Mouse (Mus musculus) neural tube, embryonic 14.5 days (tissue): ENCODE data around the gene Gm2174. TPM values are rescaled to one million over a fixed set of nuclear protein-coding genes. Genes with fewer than 3 reads are reported as not detected.

Source experiments
- ATAC-seq: fragments of 200-750 bp; cut with Nextera tagmentation; 2 replicates; pipeline ENCODE4 v1.8.0; 2017; ENCODE audit warnings: low read depth, mild to moderate bottlenecking, moderate TSS enrichment, moderate library complexity
- H3K27ac ChIP-seq: fragments of 300-500 bp; sonication (generic); 2 replicates; pipeline ENCODE4 v1.5.1; 2014; ENCODE audit warnings: low read depth, mild to moderate bottlenecking, control low read depth, low read length, moderate library complexity, mixed read lengths
- H3K27me3 ChIP-seq: fragments of 300-500 bp; sonication (generic); 2 replicates; pipeline ENCODE4 v1.6.1; 2014; ENCODE audit warnings: low read length; ENCODE audit not compliant: control insufficient read depth, insufficient read depth
- H3K36me3 ChIP-seq: fragments of 300-500 bp; sonication (generic); 2 replicates; pipeline ENCODE4 v1.6.1; 2014; ENCODE audit warnings: low read length, mixed read lengths; ENCODE audit not compliant: control insufficient read depth, insufficient read depth
- H3K4me1 ChIP-seq: fragments of 300-500 bp; sonication (generic); 2 replicates; pipeline ENCODE4 v1.6.1; 2014; ENCODE audit warnings: low read length; ENCODE audit not compliant: control insufficient read depth, insufficient read depth
- H3K4me2 ChIP-seq: fragments of 300-500 bp; sonication (generic); 2 replicates; pipeline ENCODE4 v1.6.1; 2014; ENCODE audit warnings: mild to moderate bottlenecking, low read depth, low read length, control low read depth
- H3K4me3 ChIP-seq: fragments of 300-500 bp; sonication (generic); 2 replicates; pipeline ENCODE4 v1.5.1; 2014; ENCODE audit warnings: low read depth, low read length, control low read depth, mixed read lengths
- H3K9ac ChIP-seq: fragments of 300-500 bp; sonication (generic); replicated peaks from 2 replicates; pipeline ENCODE4 v1.6.1; 2014; ENCODE audit warnings: low read depth, mild to moderate bottlenecking, control low read depth, low read length, mixed read lengths
- H3K9me3 ChIP-seq: fragments of 300-500 bp; sonication (generic); 2 replicates; pipeline ENCODE4 v1.6.1; 2016; ENCODE audit warnings: low read length; ENCODE audit not compliant: control insufficient read depth
- WGBS: fragments of 180-500 bp; shearing (Covaris S2); extraction: QIAGEN DNeasy Blood & Tissue Kit; methylation state at CpG from one replicate; pipeline ENCODE4 v1.1.7; 2014; 5-methylcytosine and 5-hydroxymethylcytosine counted together
- polyA plus RNA-seq: library from polyadenylated mRNA; unstranded; fragments of >200 nt; fragmentation: Nextera tagmentation; extraction: Ambion mirVana; gene quantifications from 2 replicates; pipeline ENCODE4 v1.2.1, GENCODE M21; 2014

Gene Gm2174
- 1.3 TPM in 1 of 2 replicates, not detected in the other for polyA plus RNA-seq

DNA sequence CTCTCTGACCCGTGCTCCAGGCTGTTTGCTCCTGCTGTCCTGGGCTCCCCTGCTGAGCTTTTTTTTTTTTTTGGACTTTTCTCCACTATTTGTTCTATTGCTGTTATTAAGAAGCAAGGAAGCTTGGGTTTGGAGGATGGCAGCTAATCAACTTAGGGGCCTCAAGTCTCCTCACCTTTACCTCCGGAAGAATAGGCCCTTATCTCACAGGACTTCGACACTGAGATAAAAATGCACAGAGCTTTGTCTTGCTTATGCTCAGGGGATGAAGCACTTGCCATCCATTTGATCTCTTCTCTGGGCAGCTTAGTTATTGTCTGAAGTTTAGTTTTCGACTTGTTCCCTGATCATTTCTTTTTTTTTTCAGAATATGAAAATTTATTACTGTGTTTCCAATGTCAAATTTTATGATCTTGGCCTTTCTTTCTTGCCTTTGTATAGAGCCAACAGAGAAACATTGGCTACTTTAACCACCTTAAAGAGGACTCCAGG lies at the start of gene Gm2174:
Gm2174 (plus strand) TSS at position 442 of the 492 bp plus-strand sequence.
- 75% methylated on average over 4 of the region's 4 CpGs for WGBS

DNA sequence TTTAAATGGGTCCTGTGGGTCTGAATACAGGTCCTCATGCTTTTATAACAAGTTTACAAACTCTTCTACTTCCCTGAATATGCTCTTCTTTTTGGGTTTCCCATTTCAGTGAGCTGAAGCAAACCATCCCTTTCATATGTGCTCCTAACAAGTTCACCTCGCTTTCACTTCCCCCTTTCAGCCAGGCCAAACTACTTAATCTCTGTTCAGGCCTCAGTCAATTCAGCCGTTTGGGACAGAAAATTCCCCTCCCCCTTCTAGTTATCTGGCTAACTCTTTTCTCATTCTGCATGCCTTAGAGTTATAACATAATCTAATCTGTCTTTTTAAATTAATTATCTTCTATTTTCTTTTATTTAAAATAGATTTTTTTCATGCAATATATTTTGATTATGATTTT lies 43.1 kb upstream of the Gm2174 start:
- H3K9ac ChIP-seq = no peak overlapping the region
- no peaks in the 10 kb centered on the region for H3K36me3 ChIP-seq
- H3K27ac ChIP-seq = no peak overlapping the region
- no peak overlapping the region for H3K4me2 ChIP-seq
- no peaks in the 10 kb centered on the region for H3K27me3 ChIP-seq
- H3K4me3 ChIP-seq = no peak overlapping the region
- H3K9me3 ChIP-seq = no peaks in the 10 kb centered on the region
- no peaks in the 10 kb centered on the region for H3K4me1 ChIP-seq
- ATAC-seq = no peak
- 21% methylated on average over 2 of the region's 2 CpGs for WGBS

More for the DNA sequence above, at the start of gene Gm2174:
- Histone ChIP-seq H3K4me2 (no peak within 1 kb of the TSS), H3K4me1 (no peaks in the 10 kb centered on the region), H3K36me3 (no peaks in the 10 kb centered on the region), H3K27me3 (no peaks in the 10 kb centered on the region), H3K9ac (no peak within 1 kb of the TSS), H3K9me3 (no peaks in the 10 kb centered on the region), H3K4me3 (no peak within 1 kb of the TSS), H3K27ac (no peak within 1 kb of the TSS)
- ATAC-seq = no peak

DNA sequence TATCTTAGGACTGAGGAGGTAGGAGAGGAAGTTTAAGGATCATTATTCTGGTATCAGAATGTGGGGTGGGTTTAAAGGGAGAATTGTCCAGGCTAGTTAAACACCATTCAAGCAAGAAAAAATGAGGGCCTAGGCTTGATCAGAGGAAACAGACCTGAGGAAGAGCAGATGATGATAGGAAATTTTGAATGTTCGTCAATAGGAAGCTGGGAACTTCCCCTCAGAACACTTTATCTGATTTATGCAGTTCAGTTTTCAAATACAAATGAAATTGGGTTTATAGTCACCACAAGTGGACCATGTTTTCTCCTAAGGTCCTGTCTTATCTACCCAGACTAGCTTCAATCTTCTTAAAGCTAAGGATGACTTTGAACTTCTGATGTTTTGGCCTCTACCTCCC lies 42.3 kb upstream of the Gm2174 start:
- H3K9me3 ChIP-seq = no peaks in the 10 kb centered on the region
- H3K27me3 ChIP-seq = no peaks in the 10 kb centered on the region
- WGBS = 82% methylated on average over 1 of the region's 1 CpGs
- no peak for ATAC-seq
- no peak overlapping the region for H3K4me2 ChIP-seq
- H3K36me3 ChIP-seq = no peaks in the 10 kb centered on the region
- H3K4me1 ChIP-seq = no peaks in the 10 kb centered on the region
- H3K9ac ChIP-seq = no peak overlapping the region
- no peak overlapping the region for H3K27ac ChIP-seq
- no peak overlapping the region for H3K4me3 ChIP-seq

DNA sequence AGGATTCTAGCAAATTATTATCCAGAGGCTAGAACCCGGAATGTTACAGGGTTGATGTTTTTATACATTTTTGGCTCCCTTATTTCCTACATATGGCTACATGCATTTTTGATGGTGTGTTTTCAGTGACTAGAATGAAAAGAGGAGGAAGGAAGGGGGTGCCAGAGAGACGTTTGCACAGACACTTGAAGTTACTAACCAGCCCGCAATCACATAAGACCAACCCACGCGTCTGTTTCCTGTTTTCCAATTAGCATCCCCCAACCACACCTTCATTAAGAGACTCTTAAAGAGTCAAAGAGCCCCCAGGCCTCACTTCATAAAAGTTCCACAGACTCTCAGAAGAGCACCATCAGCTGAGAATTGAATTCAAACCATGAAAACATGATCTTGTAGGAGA lies 41.6 kb upstream of the Gm2174 start:
- no peaks in the 10 kb centered on the region for H3K27me3 ChIP-seq
- 73% methylated on average over 5 of the region's 5 CpGs for WGBS
- no peak overlapping the region for H3K9ac ChIP-seq
- H3K27ac ChIP-seq = no peak overlapping the region
- no peaks in the 10 kb centered on the region for H3K36me3 ChIP-seq
- no peak overlapping the region for H3K4me2 ChIP-seq
- no peaks in the 10 kb centered on the region for H3K4me1 ChIP-seq
- no peaks in the 10 kb centered on the region for H3K9me3 ChIP-seq
- no peak overlapping the region for H3K4me3 ChIP-seq
- ATAC-seq = no peak

DNA sequence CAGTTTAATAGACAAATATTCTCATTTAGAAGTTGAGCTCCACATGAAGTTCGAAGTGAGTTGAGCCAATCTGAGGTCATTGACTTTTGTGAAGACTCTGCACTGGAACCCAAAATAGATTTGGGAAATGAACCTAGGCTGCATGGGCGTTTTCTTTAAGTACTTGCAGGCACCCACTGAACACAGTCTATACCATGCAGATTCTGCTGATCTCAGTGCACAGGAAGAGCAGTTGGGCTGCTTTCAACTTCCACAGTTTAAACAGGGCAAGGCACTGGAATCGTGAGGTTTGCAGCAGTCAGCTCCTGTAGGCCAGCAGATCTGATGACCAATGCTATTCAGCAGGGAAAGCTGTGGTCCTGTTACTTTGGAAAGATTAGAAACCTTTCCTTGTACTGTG lies 31.5 kb upstream of the Gm2174 start:
- no peak overlapping the region for H3K27ac ChIP-seq
- no peak for ATAC-seq

DNA sequence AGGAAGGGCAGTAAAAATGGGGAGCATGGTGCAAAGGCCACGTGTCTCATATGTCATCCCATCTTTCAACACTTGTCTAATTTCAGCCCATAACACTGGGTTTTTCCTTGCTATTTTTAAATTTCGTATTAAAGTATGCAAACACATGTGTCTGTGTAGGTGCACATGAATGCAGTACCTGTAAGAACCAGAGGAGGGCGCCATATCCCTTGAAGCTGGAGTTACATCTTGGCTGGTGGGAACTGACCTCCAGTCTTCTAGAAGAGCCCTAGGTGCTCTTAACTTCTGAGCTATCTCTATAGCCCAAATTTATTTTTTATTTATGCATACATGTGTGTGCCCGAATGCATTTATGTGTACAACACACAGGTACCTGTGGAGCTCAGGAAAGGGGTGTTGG lies 30.2 kb upstream of the Gm2174 start:
- H3K9ac ChIP-seq = no peak overlapping the region
- no peak for ATAC-seq
- WGBS = 72% methylated on average over 4 of the region's 4 CpGs
- no peak overlapping the region for H3K27ac ChIP-seq
- H3K27me3 ChIP-seq = no peaks in the 10 kb centered on the region
- H3K4me1 ChIP-seq = no peaks in the 10 kb centered on the region
- no peak overlapping the region for H3K4me2 ChIP-seq
- no peaks in the 10 kb centered on the region for H3K9me3 ChIP-seq
- no peaks in the 10 kb centered on the region for H3K36me3 ChIP-seq
- H3K4me3 ChIP-seq = no peak overlapping the region

More for the DNA sequence above, 31.5 kb upstream of the Gm2174 start:
- H3K4me3 ChIP-seq = no peak overlapping the region
- no peaks in the 10 kb centered on the region for H3K36me3 ChIP-seq
- WGBS = 81% methylated on average over 3 of the region's 3 CpGs
- no peaks in the 10 kb centered on the region for H3K4me1 ChIP-seq
- H3K4me2 ChIP-seq = no peak overlapping the region
- no peaks in the 10 kb centered on the region for H3K27me3 ChIP-seq
- no peak overlapping the region for H3K9ac ChIP-seq
- no peaks in the 10 kb centered on the region for H3K9me3 ChIP-seq

DNA sequence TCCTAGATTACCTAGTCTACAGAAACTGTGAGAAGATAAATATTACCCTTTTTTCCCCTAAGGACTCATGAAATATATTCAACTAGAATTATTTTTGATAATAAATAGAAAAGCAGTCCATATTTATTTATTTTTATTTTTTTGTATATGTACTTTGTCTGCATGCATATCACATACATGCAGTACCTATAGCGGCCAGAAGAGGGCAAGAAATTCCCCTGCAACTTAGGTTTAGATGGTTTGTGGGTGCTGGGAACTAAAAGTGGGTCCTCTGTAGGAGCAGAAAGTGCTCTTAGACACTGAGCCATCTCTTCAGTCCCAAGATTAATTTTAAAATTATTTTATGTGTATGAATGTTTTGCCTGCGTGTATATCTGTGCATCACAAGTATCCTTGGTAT lies 17.2 kb upstream of the Gm2174 start:
- Histone ChIP-seq H3K9me3 (no peaks in the 10 kb centered on the region), H3K27ac (no peak overlapping the region), H3K9ac (no peak overlapping the region), H3K4me3 (no peak overlapping the region), H3K36me3 (no peaks in the 10 kb centered on the region), H3K27me3 (no peaks in the 10 kb centered on the region), H3K4me2 (no peak overlapping the region), H3K4me1 (no peaks in the 10 kb centered on the region)
- 42% methylated on average over 2 of the region's 2 CpGs for WGBS
- no peak for ATAC-seq

DNA sequence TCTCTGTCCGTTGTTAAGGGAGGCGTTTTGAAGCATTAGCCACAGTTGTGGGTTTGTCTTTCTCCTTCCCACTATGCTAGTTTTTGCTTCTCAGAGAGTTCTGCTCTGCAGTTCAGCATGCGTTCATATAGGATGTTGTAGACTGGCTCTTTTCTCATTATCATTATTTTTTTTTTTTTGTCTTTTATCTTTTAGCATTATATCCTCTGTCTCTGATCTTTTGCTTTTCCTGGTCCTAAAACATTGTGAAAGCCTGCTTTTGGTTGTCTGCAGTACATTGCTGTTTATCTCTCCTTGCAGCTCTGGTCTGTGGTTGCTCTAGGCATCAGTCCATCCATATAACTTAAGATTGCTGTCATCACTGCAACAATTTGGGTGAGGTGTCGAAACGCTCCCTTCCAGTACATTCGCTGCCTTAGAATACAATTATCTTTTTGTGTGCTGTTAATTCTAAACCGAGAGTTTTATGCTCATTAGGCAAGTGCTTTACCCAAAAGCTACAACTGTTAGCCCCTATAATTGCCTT lies 11.9 kb upstream of the Gm2174 start:
- no peaks in the 10 kb centered on the region for H3K36me3 ChIP-seq
- no peaks in the 10 kb centered on the region for H3K4me1 ChIP-seq
- H3K9me3 ChIP-seq = no peaks in the 10 kb centered on the region
- WGBS = 75% methylated on average over 7 of the region's 7 CpGs
- no peak overlapping the region for H3K9ac ChIP-seq
- ATAC-seq = no peak
- H3K27ac ChIP-seq = no peak overlapping the region
- no peak overlapping the region for H3K4me3 ChIP-seq
- H3K27me3 ChIP-seq = no peaks in the 10 kb centered on the region
- H3K4me2 ChIP-seq = no peak overlapping the region

DNA sequence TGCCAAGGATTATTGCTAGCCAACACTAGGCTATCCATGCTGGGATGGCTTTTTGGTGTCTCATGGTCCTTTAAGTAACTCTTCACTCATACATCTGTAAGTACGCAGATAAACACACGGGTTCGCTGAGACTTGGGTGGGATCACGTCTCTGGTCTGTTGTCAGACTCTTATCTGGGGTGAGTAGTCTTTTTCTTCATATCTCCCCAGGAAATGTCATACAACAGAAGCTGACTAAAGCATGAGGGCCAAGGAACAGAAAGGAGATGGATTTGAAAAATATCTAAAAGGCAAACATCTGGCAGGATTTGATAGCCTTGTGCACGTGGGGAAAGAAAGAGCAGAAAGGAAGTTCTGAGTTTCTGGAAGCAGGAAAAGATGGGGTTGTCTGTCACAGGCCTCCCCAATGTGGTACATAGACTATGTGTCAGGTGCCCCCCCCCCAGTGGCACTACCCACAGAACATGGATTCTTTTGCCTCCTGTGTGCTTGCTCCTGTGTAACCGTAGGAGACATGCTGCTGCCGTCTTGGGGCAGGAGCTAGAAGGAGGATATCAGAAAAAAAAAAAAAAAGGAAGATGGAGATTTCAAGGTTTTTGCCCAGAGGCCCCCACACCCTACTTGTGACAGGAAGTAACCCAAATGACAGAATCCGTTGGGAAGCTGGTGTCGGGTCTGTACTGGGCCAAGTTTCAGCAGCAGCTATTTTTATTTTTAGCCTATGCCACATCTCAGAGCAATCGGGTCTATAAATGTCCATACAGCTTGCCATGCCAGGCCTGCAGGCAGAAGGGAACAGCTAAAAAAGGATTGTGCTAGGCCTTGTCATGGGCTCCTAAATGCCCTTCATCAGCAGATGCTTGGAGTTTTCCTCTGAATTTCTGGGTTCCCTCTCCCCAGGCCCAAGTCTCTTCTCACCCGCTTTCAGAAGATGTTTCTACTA lies 1.0 kb upstream of the Gm2174 start:
- Histone ChIP-seq H3K9ac (no peak overlapping the region), H3K4me1 (no peaks in the 10 kb centered on the region), H3K9me3 (no peaks in the 10 kb centered on the region), H3K36me3 (no peaks in the 10 kb centered on the region), H3K27ac (no peak overlapping the region), H3K4me3 (no peak overlapping the region), H3K4me2 (no peak overlapping the region), H3K27me3 (no peaks in the 10 kb centered on the region)
- WGBS = 93% methylated on average over 11 of the region's 11 CpGs
- no peak for ATAC-seq
